Mouse (Mus musculus): ENCODE measurements at regions not wholly inside any gene's neighbourhood (a gene's known extent, or its start where the extent isn't known, plus 50 kb on each side); places are given as distances from the start of the nearest gene placed in this dataset.

GRCm38 (mm10) chr4:95105424-95105823, 53.4 kb upstream of the Jun start:
- DNase-seq: no peak

GRCm38 (mm10) chr4:95105926-95106622, 54.1 kb upstream of the Jun start:
- peak; percentile 55 for DNase-seq

GRCm38 (mm10) chr4:95106881-95107665, 55.1 kb upstream of the Jun start:
- no peak for DNase-seq

- DNase-seq: no peak
Measured at GRCm38 (mm10) chr4:95108811-95109210, 56.8 kb upstream of the Jun start.

- no peak for DNase-seq
Measured at GRCm38 (mm10) chr4:95110828-95111227, 58.8 kb upstream of the Jun start.

- peak; percentile 22 for DNase-seq
Measured at GRCm38 (mm10) chr4:95117158-95117681, 65.2 kb upstream of the Jun start.

GRCm38 (mm10) chr4:95120876-95121275, 68.9 kb upstream of the Jun start:
- DNase-seq: no peak

GRCm38 (mm10) chr4:95125346-95125745, 73.3 kb upstream of the Jun start:
- DNase-seq: no peak

GRCm38 (mm10) chr4:95127970-95128369, 75.9 kb upstream of the Jun start:
- no peak for DNase-seq

GRCm38 (mm10) chr4:95133815-95134214, 81.8 kb upstream of the Jun start:
- DNase-seq: peak; percentile 55

GRCm38 (mm10) chr4:95134611-95135010, 82.6 kb upstream of the Jun start:
- DNase-seq: no peak

- DNase-seq: no peak
Measured at GRCm38 (mm10) chr4:95137413-95138143, 85.6 kb upstream of the Jun start.

GRCm38 (mm10) chr4:95138676-95139075, 86.7 kb upstream of the Jun start:
- DNase-seq: no peak

- DNase-seq: no peak
Measured at GRCm38 (mm10) chr4:95141253-95141652, 89.2 kb upstream of the Jun start.

- no peak for DNase-seq
Measured at GRCm38 (mm10) chr4:95143130-95143529, 91.1 kb upstream of the Jun start.

GRCm38 (mm10) chr4:95143668-95144067, 91.6 kb upstream of the Jun start:
- DNase-seq: no peak

GRCm38 (mm10) chr4:95144440-95144839, 92.4 kb upstream of the Jun start:
- DNase-seq: no peak

- DNase-seq: no peak
Measured at GRCm38 (mm10) chr4:95146268-95146667, 94.2 kb upstream of the Jun start.

- DNase-seq: no peak
Measured at GRCm38 (mm10) chr4:95148665-95149064, 96.6 kb upstream of the Jun start.

GRCm38 (mm10) chr4:95151678-95152077, 99.7 kb upstream of the Jun start:
- DNase-seq: no peak

GRCm38 (mm10) chr4:95152431-95153115, 100.6 kb upstream of the Jun start:
- no peak for DNase-seq

- peak; percentile 77 for DNase-seq
Measured at GRCm38 (mm10) chr4:95153737-95154287, 101.8 kb upstream of the Jun start.

- DNase-seq: peak; percentile 37
Measured at GRCm38 (mm10) chr4:95154377-95154776, 102.4 kb upstream of the Jun start.
